Mouse (Mus musculus) forebrain, embryonic 16.5 days (tissue): ENCODE measurements around the gene Sufu. TPM values are rescaled to one million over a fixed set of nuclear protein-coding genes. Genes with fewer than 3 reads are reported as not detected.

Experiments used
- ATAC-seq: fragments of 200-750 bp; cut with Nextera tagmentation; 2 replicates; pipeline ENCODE4 v1.8.0; 2017; ENCODE audit warnings: mild to moderate bottlenecking, moderate library complexity
- H3K27ac ChIP-seq: fragments of 300-500 bp; sonication (generic); 2 replicates; pipeline ENCODE4 v1.5.1; 2014; ENCODE audit warnings: low read length, control low read depth
- H3K27me3 ChIP-seq: fragments of 300-500 bp; sonication (generic); replicated peaks from 2 replicates; pipeline ENCODE4 v1.6.1; 2014; ENCODE audit warnings: low read length; ENCODE audit not compliant: control insufficient read depth, insufficient read depth
- H3K36me3 ChIP-seq: fragments of 300-500 bp; sonication (generic); 2 replicates; pipeline ENCODE4 v1.6.1; 2014; ENCODE audit not compliant: control insufficient read depth, insufficient read depth
- H3K4me1 ChIP-seq: fragments of 300-500 bp; sonication (generic); replicated peaks from 2 replicates; pipeline ENCODE4 v1.6.1; 2014; ENCODE audit warnings: low read length; ENCODE audit not compliant: control insufficient read depth, insufficient read depth
- H3K4me2 ChIP-seq: fragments of 300-500 bp; sonication (generic); 2 replicates; pipeline ENCODE4 v1.6.1; 2014; ENCODE audit warnings: mild to moderate bottlenecking, low read length, control low read depth
- H3K4me3 ChIP-seq: fragments of 300-500 bp; sonication (generic); replicated peaks from 2 replicates; pipeline ENCODE4 v1.5.1; 2014; ENCODE audit warnings: mild to moderate bottlenecking, low read length, control low read depth
- H3K9ac ChIP-seq: fragments of 300-500 bp; sonication (generic); replicated peaks from 2 replicates; pipeline ENCODE4 v1.6.1; 2014; ENCODE audit warnings: low read depth, low read length, control low read depth
- H3K9me3 ChIP-seq: fragments of 300-500 bp; sonication (generic); 2 replicates; pipeline ENCODE4 v1.6.1; 2016; ENCODE audit warnings: low read length; ENCODE audit not compliant: control insufficient read depth
- WGBS: fragments of 180-500 bp; shearing (Covaris S2); extraction: QIAGEN DNeasy Blood & Tissue Kit; methylation state at CpG from one replicate; pipeline ENCODE4 v1.1.7; 2014; 5-methylcytosine and 5-hydroxymethylcytosine counted together
- polyA plus RNA-seq: library from polyadenylated mRNA; unstranded; fragments of >200 nt; fragmentation: Nextera tagmentation; extraction: Ambion mirVana; gene quantifications from 2 replicates; pipeline ENCODE4 v1.2.1, GENCODE M21; 2015

The Sufu gene
- polyA plus RNA-seq, 1 experiment from 2014 or later, result 26.4 TPM

DNA sequence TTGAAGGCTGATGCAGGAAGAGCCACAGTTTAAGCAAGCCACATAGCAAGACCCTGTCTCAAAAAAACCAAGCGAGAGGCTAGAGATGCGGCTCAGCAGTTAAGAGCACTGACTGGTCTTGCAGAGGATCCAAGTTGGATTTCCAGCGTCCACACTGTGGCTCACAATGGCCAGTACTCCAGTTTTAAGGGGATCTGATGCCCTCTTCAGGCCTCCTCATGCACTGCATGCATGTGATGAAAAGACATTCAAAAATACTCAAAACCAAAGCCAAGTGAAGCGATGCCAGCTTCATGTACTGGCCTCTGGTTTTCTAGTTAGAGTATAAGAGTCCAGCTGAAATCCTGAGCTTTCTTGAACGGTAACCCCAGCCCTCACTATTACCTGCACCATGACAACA lies 6.8 kb upstream of the Sufu start:
- no peak overlapping the region for H3K9ac ChIP-seq
- no peak overlapping the region for H3K4me3 ChIP-seq
- 91% methylated on average over 5 of the region's 5 CpGs for WGBS
- no peak for ATAC-seq
- H3K36me3 ChIP-seq, result peaks cover under 1% of the 10 kb centered on the region; the same call in 1 of the 2 replicates
- H3K27ac ChIP-seq, result no peak overlapping the region
- peaks cover 14% of the 10 kb centered on the region for H3K4me1 ChIP-seq
- H3K27me3 ChIP-seq, result no peaks in the 10 kb centered on the region
- H3K9me3 ChIP-seq, result no peaks in the 10 kb centered on the region
- no peak overlapping the region for H3K4me2 ChIP-seq

DNA sequence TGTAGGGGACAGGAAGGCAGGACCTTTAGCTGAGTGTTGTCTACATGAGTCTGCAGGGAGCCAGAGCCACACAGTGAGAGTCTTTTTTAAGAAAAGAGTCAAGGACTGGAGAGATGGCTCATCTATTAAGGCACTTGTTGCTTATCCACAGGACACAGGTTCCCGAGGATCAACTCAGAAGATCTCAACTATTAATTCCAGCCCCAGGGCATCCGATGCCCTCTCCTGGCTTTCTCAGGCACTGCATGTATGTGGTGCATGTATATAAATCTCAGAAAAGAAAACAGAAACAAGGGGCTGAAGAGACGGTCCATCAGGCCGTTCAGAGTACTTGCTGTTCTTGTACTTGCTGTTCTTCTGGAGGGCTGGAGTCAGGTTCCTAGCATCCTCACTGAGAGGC lies 4.7 kb upstream of the Sufu start:
- Histone ChIP-seq H3K36me3 (no peaks in the 10 kb centered on the region), H3K27ac (no peak overlapping the region), H3K4me2 (no peak overlapping the region), H3K9me3 (no peaks in the 10 kb centered on the region), H3K9ac (no peak overlapping the region), H3K27me3 (no peaks in the 10 kb centered on the region), H3K4me3 (no peak overlapping the region), H3K4me1 (peaks cover 19% of the 10 kb centered on the region)
- no peak for ATAC-seq
- 28% methylated on average over 4 of the region's 4 CpGs for WGBS

DNA sequence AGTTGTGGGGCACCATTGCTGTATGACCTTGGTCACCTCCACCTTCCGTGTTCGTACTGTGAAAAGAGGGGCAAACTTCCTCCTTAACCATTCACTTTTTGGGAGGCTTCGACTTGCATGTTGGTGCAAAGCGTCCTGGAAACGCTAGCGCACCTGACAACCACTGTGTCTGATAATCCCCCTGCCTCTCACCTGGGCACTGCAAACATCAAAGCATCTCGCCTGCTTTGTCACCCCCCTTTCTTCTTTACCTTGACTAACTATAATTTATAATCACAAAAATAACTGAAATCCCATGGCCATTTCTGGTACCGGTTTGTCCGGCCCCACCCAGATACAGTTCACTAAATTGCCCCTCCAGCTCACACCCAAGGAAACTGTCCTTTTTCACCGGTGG lies 2.0 kb upstream of the Sufu start:
- ATAC-seq, result no peak
- 9% methylated on average over 10 of the region's 10 CpGs for WGBS
- Histone ChIP-seq H3K9ac (peak overlapping the region; percentile 51), H3K36me3 (no peaks in the 10 kb centered on the region), H3K4me3 (peak overlapping the region; percentile 61), H3K4me2 (peak overlapping the region; percentile 92), H3K27me3 (no peaks in the 10 kb centered on the region), H3K9me3 (no peaks in the 10 kb centered on the region), H3K27ac (no peak overlapping the region), H3K4me1 (peaks cover 36% of the 10 kb centered on the region)

DNA sequence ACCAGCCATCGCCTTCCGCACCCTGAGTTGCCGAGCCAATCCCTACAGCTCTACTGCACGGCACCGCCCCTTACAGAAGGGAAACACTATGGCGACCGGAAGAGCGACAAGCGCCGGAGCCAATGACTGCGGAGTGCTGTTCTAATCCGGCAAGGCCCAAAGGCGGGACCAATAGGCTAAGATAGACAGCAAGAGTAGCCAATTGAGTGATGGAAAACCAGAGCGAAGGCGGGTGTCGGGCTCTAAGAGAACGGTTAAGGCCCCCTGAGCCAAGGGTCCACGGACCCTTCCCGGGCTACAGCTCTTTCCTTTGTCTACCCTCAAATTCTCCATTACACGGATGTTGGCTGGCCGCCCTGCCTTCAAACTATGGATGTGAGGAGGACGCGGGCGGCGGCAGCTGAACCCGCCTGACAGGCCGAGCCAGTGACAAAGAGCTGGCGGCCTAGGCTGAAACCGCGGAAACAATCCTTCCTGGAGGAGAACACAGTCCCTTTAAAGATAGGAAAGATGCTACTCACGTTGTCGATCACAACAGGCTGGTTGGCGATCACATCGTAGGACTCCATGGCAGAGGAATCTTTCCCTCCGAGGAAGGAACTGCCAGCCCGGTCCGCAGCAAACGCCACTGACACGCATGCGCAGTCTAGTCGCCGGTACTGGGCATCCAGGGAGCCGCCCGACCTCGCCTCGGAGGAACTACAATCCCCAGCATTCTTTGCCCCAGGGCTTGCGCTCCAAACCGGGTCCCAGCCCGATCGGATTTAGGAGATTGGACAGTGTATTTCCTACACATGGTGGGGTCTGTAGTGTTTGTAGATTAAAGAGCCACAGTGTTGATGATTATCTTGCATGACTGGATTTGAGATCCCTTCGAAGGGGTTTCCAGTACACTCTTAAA lies 1.3 kb upstream of the Sufu start, which contains the start of gene Actr1a:
Actr1a (minus strand) TSS at position 640 of the 901 bp plus-strand sequence.
- peak within 1 kb of the TSS; percentile 77 for H3K27ac ChIP-seq
- WGBS, result under 1% methylated on average over 51 of the region's 51 CpGs
- ATAC-seq, result peak; percentile 97
- peak within 1 kb of the TSS; percentile 61 for H3K4me3 ChIP-seq
- peak within 1 kb of the TSS; percentile 92 for H3K4me2 ChIP-seq
- H3K27me3 ChIP-seq, result no peaks in the 10 kb centered on the region
- peak within 1 kb of the TSS; percentile 81 for H3K9ac ChIP-seq
- no peaks in the 10 kb centered on the region for H3K36me3 ChIP-seq
- H3K4me1 ChIP-seq, result peaks cover 36% of the 10 kb centered on the region
- H3K9me3 ChIP-seq, result no peaks in the 10 kb centered on the region

DNA sequence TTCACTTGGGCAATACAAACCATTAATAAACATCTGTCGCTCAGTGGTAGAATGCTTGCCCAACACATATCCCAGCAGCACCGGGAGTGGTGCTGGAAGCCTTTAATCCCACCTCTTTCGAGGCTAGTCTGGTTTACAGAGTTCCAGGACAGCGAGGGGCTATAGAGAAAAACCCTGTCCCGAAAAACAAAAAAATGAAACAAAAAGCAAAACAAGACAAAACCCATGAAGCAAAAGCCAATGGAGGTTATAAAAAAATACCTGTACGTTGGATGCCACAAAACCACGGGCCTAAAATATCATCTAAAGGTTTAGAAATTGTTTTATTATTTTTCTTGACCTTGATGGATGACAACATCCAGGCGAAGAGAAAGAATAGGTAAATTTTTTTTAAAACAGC lies 587 bp upstream of the Sufu start:
- H3K9me3 ChIP-seq, result no peaks in the 10 kb centered on the region
- peak overlapping the region; percentile 81; the same call in 1 of the 2 replicates for H3K9ac ChIP-seq
- H3K27me3 ChIP-seq, result no peaks in the 10 kb centered on the region
- H3K4me1 ChIP-seq, result peaks cover 36% of the 10 kb centered on the region
- peak overlapping the region; percentile 16; the same call in 1 of the 2 replicates for H3K27ac ChIP-seq
- no peaks in the 10 kb centered on the region for H3K36me3 ChIP-seq
- WGBS, result 11% methylated on average over 8 of the region's 8 CpGs
- peak overlapping the region; percentile 63 for H3K4me2 ChIP-seq
- peak overlapping the region; percentile 61 for H3K4me3 ChIP-seq
- ATAC-seq, result no peak

DNA sequence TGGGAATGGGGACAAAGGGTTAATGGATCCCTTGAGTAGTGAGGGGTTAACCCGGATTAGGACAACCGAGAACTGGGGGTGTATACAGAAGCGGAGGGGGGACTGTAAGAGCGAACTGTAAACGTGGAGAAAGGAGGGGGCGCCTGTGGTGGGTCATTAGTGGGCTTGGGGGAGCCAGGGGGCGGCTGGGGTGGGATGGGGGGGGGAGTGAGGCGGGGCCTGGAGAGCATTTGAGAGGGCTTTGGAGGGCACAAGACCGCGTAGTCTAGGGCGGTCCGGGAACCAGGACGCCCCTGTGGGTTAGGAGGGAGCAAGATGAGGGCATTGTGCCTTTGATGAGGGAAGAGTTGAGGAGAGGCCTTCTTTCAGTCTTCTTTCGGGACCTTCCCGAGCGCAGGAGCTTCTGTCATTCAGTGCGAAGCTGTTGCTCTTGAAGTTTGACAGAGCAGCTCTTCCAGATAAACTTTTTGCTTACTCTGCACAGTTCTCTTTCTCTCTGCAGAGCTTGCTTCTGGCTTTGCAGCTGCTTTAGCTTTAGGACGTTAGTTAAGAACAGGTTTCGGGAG lies 823 bp downstream of the Sufu start:
- WGBS, result under 1% methylated on average over 16 of the region's 19 CpGs
- Histone ChIP-seq H3K36me3 (no peaks in the 10 kb centered on the region), H3K27me3 (no peaks in the 10 kb centered on the region), H3K4me1 (peaks cover 36% of the 10 kb centered on the region), H3K4me3 (peak overlapping the region; percentile 84), H3K9me3 (no peaks in the 10 kb centered on the region), H3K27ac (peak overlapping the region; percentile 81), H3K4me2 (peak overlapping the region; percentile 79), H3K9ac (peak overlapping the region; percentile 80)
- no peak for ATAC-seq

DNA sequence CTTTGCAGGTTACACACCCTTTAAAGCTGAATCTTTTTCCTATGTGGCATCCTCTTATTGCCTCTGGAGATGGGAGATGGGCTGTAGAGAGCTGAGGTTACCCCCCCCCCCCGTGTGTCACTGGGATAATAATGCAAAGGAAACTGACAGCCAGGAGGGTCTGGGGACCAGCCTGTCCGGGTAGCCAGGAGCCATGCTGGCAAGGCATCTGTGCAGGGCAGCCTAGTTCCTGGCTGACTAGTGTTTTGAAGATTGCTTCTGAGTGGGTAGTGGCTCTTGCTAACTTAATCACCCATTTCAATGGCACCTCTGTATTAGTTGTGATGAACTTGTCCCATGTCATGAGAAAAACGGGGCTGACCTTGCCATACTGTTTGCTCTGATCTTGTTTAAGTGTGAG lies 1.7 kb downstream of the Sufu start:
- Histone ChIP-seq H3K9me3 (no peaks in the 10 kb centered on the region), H3K4me3 (peak overlapping the region; percentile 84), H3K27me3 (no peaks in the 10 kb centered on the region), H3K4me2 (peak overlapping the region; percentile 79), H3K27ac (no peak overlapping the region), H3K4me1 (peaks cover 34% of the 10 kb centered on the region), H3K36me3 (no peaks in the 10 kb centered on the region), H3K9ac (no peak overlapping the region; the same call in 1 of the 2 replicates)
- no peak for ATAC-seq
- 36% methylated on average over 3 of the region's 3 CpGs for WGBS

DNA sequence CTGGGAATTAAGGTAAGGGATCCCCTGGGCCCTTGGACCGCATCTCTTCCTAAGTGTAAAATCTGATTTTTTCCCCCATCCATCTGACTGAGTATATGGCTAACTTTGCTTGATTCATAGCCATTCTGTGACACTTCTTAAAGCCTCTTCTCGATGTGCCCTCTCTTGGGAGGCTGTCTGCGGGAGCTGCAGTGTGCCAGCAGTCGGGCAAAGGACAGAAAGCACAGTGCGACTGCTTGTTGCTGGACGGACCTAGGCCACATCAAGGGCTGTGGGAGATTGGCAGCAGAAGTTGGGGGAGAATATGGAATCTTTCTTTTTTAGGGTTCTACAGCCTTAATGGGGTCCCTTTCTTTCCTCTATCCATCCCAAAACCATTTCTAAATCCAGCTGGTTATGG lies 2.7 kb downstream of the Sufu start:
- H3K27ac ChIP-seq, result no peak overlapping the region
- H3K27me3 ChIP-seq, result no peaks in the 10 kb centered on the region
- no peak overlapping the region for H3K4me3 ChIP-seq
- no peak overlapping the region for H3K9ac ChIP-seq
- ATAC-seq, result no peak
- peaks cover 24% of the 10 kb centered on the region for H3K4me1 ChIP-seq
- peaks cover 4% of the 10 kb centered on the region for H3K36me3 ChIP-seq
- WGBS, result 86% methylated on average over 6 of the region's 6 CpGs
- H3K4me2 ChIP-seq, result no peak overlapping the region
- H3K9me3 ChIP-seq, result no peaks in the 10 kb centered on the region

DNA sequence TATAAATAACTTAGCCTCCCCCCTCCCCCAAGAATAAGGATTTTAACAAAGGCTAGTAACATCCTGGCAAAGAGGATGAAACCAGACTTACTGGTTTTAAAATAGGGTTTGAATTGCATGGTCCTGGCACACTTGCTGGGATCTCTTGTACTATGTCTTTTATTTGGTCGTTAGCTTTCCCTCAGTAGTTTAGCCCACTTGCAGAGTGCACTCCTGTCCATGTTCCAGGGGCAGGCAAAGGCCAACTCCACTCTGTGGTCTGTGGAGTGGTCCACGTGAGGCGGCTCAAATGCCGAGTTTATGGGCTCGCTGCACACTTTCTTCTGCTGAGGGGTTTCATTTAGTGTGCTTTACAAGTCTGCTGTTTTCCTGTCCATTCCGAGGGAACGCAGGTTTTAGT lies 3.2 kb downstream of the Sufu start:
- Histone ChIP-seq H3K4me3 (no peak overlapping the region), H3K4me2 (no peak overlapping the region), H3K9me3 (no peaks in the 10 kb centered on the region), H3K27me3 (no peaks in the 10 kb centered on the region), H3K9ac (no peak overlapping the region), H3K36me3 (peaks cover 4% of the 10 kb centered on the region), H3K4me1 (peaks cover 22% of the 10 kb centered on the region), H3K27ac (no peak overlapping the region)
- WGBS, result 75% methylated on average over 7 of the region's 7 CpGs
- ATAC-seq, result no peak
